Mouse (Mus musculus) embryonic fibroblast, embryonic 13.5 days (primary cell): Measurements from ENCODE around the gene Dlg1.

Experiments used
- CTCF ChIP-seq: IDR thresholded peaks from 2 replicates; pipeline ENCODE4 v1.5.1; 2011; ENCODE audit warnings: mild to moderate bottlenecking, control low read depth, low read length, moderate library complexity, borderline replicate concordance; ENCODE audit not compliant: insufficient read depth
- POLR2A ChIP-seq: IDR thresholded peaks from 2 replicates; pipeline ENCODE4 v1.6.1; 2011; ENCODE audit warnings: low read depth, mild to moderate bottlenecking, control low read depth, low read length, moderate library complexity

GRCm38 (mm10) chr16:31623136-31623535, 40.1 kb upstream of the Dlg1 start:
- TF ChIP-seq CTCF, result no peak
- TF ChIP-seq POLR2A, result no peak
